Mouse (Mus musculus) erythroid progenitor cell, adult 5-6 weeks (primary cell): ENCODE data around the gene Baiap2. TPM values are rescaled to one million over a fixed set of nuclear protein-coding genes. Genes with fewer than 3 reads are reported as not detected.

Source experiments
- ATAC-seq: replicated peaks from 2 replicates; pipeline ENCODE4 v1.8.0; 2016; ENCODE audit warnings: moderate number of reproducible peaks, mild to moderate bottlenecking, moderate TSS enrichment, inconsistent platforms; ENCODE audit not compliant: poor library complexity, low FRiP score, severe bottlenecking
- total RNA-seq, 2 experiments: library from RNA; stranded (forward) in 1 of 2; stranded (reverse) in 1 of 2; fragments of 150-400 nt in 1 of 2; fragments of 186-747, 209-891 nt in 1 of 2; gene quantifications; 2 replicates each; pipeline versions ENCODE4 v1.2.3 to v1.2.4; 2015 to 2017; ENCODE audit warnings: low replicate concordance in 2 of 2

The Baiap2 gene
- total RNA-seq, 2 experiments from 2014 or later = 1.3 to 3.2 TPM

- no peak for ATAC-seq
Observed at GRCm38 (mm10) chr11:120029431-120030144, 87.0 kb downstream of the Baiap2 start.

GRCm38 (mm10) chr11:120030145-120030901, 87.8 kb downstream of the Baiap2 start:
- ATAC-seq = no peak

- no peak for ATAC-seq
Observed at GRCm38 (mm10) chr11:120032052-120032451, 89.5 kb downstream of the Baiap2 start.

- ATAC-seq = no peak
Observed at GRCm38 (mm10) chr11:120033473-120033872, 90.9 kb downstream of the Baiap2 start.

GRCm38 (mm10) chr11:120034306-120034705, 91.7 kb downstream of the Baiap2 start:
- no peak for ATAC-seq

- no peak for ATAC-seq
Observed at GRCm38 (mm10) chr11:120034762-120035161, 92.2 kb downstream of the Baiap2 start.

- no peak for ATAC-seq
Observed at GRCm38 (mm10) chr11:120039581-120039980, 97.0 kb downstream of the Baiap2 start.

- ATAC-seq = no peak
Observed at GRCm38 (mm10) chr11:120040440-120040839, 97.9 kb downstream of the Baiap2 start.

- no peak for ATAC-seq
Observed at GRCm38 (mm10) chr11:120041191-120042123, 98.9 kb downstream of the Baiap2 start.

GRCm38 (mm10) chr11:120042141-120042838, 99.7 kb downstream of the Baiap2 start:
- ATAC-seq = no peak

- ATAC-seq = no peak
Observed at GRCm38 (mm10) chr11:120045341-120045740, 102.8 kb downstream of the Baiap2 start.

GRCm38 (mm10) chr11:120045839-120046552, 103.4 kb downstream of the Baiap2 start:
- ATAC-seq = no peak

GRCm38 (mm10) chr11:120046553-120047191, 104.1 kb downstream of the Baiap2 start, which contains the start of gene Aatk:
TSS of gene Aatk (minus strand) at chr11:120047167.
- no peak for ATAC-seq

GRCm38 (mm10) chr11:120047531-120048251, 105.1 kb downstream of the Baiap2 start:
- no peak for ATAC-seq

GRCm38 (mm10) chr11:120048252-120048556, 105.6 kb downstream of the Baiap2 start:
- ATAC-seq = no peak

GRCm38 (mm10) chr11:120049067-120049466, 106.5 kb downstream of the Baiap2 start:
- ATAC-seq = no peak

- ATAC-seq = no peak
Observed at GRCm38 (mm10) chr11:120051124-120051811, 108.7 kb downstream of the Baiap2 start.
